Mouse (Mus musculus) hindbrain, postnatal 0 days (tissue): Measurements from ENCODE around the gene Esam. TPM values are rescaled to one million over a fixed set of nuclear protein-coding genes. Genes with fewer than 3 reads are reported as not detected.

Experiments
- ATAC-seq: fragments of 200-750 bp; cut with Nextera tagmentation; 2 replicates; pipeline ENCODE4 v1.8.0; 2017; ENCODE audit warnings: mild to moderate bottlenecking, moderate TSS enrichment, moderate library complexity
- DNase-seq: peaks from one replicate; pipeline ENCODE4 v3.0.0-alpha.2; 2015; ENCODE audit warnings: low spot score
- H3K27ac ChIP-seq: fragments of 300-500 bp; sonication (generic); 2 replicates; pipeline ENCODE4 v1.5.1; 2014; ENCODE audit warnings: mild to moderate bottlenecking
- H3K27me3 ChIP-seq: fragments of 300-500 bp; sonication (generic); 2 replicates; pipeline ENCODE4 v1.6.1; 2014; ENCODE audit warnings: low read length, mixed read lengths; ENCODE audit not compliant: insufficient read depth
- H3K36me3 ChIP-seq: fragments of 300-500 bp; sonication (generic); 2 replicates; pipeline ENCODE4 v1.6.1; 2014; ENCODE audit warnings: low read length, mixed read lengths; ENCODE audit not compliant: insufficient read depth
- H3K4me1 ChIP-seq: fragments of 300-500 bp; sonication (generic); 2 replicates; pipeline ENCODE4 v1.6.1; 2014; ENCODE audit warnings: antibody characterized with exemption, low read length, mixed read lengths; ENCODE audit not compliant: insufficient read depth
- H3K4me2 ChIP-seq: fragments of 300-500 bp; sonication (generic); 2 replicates; pipeline ENCODE4 v1.6.1; 2014; ENCODE audit warnings: low read depth, mild to moderate bottlenecking, low read length, moderate library complexity, mixed read lengths
- H3K4me3 ChIP-seq: fragments of 300-500 bp; sonication (generic); 2 replicates; pipeline ENCODE4 v1.5.1; 2014; ENCODE audit warnings: low read length
- H3K9ac ChIP-seq: fragments of 300-500 bp; sonication (generic); replicated peaks from 2 replicates; pipeline ENCODE4 v1.6.1; 2014; ENCODE audit warnings: mild to moderate bottlenecking, low read length, moderate library complexity, mixed read lengths
- H3K9me3 ChIP-seq: fragments of 300-500 bp; sonication (generic); 2 replicates; pipeline ENCODE4 v1.6.1; 2016; ENCODE audit warnings: low read length, mixed read lengths
- CTCF ChIP-seq: IDR thresholded peaks from 2 replicates; pipeline ENCODE4 v1.5.1; 2016; ENCODE audit warnings: antibody characterized with exemption, control low read depth, low read depth
- WGBS: fragments of 180-500 bp; shearing (Covaris S2); extraction: QIAGEN DNeasy Blood & Tissue Kit; methylation state at CpG from one replicate; pipeline ENCODE4 v1.1.7; 2014; 5-methylcytosine and 5-hydroxymethylcytosine counted together
- polyA plus RNA-seq: library from polyadenylated mRNA; unstranded; fragments of >200 nt; fragmentation: Nextera tagmentation; extraction: Ambion mirVana; gene quantifications from 2 replicates; pipeline ENCODE4 v1.2.1, GENCODE M21; 2015
- total RNA-seq: library from RNA; depleted of rRNA; stranded (reverse); fragments of >200 nt; gene quantifications from 2 replicates; pipeline ENCODE4 v1.2.3, GENCODE M21; 2014

Esam gene
- total and polyA plus RNA-seq, 2 experiments from 2014 or later = 34.2 to 36.1 TPM

- Histone ChIP-seq H3K4me2 (no peak overlapping the region), H3K4me1 (peaks cover 8% of the 10 kb centered on the region), H3K27me3 (0 out of 2 replicates have a peak, but pooled peaks cover 13% of the 10 kb centered on the region), H3K9ac (no peak overlapping the region), H3K9me3 (no peaks in the 10 kb centered on the region), H3K36me3 (no peaks in the 10 kb centered on the region; the same call in 1 of the 2 replicates), H3K4me3 (no peak overlapping the region), H3K27ac (no peak overlapping the region)
- ATAC-seq (no peak), DNase-seq (no peak)
- 86% methylated on average over 6 of the region's 6 CpGs for WGBS
- TF ChIP-seq CTCF = no peak
Measured at GRCm38 (mm10) chr9:37540701-37541575, 13.1 kb downstream of the Esam start.

- no peak overlapping the region for H3K4me2 ChIP-seq
- ATAC-seq (no peak), DNase-seq (no peak)
- H3K36me3 ChIP-seq = no peaks in the 10 kb centered on the region; the same call in 1 of the 2 replicates
- peaks cover 8% of the 10 kb centered on the region for H3K4me1 ChIP-seq
- no peak overlapping the region for H3K9ac ChIP-seq
- H3K27ac ChIP-seq = no peak overlapping the region
- no peak for TF ChIP-seq CTCF
- 0 out of 2 replicates have a peak, but pooled peaks cover 13% of the 10 kb centered on the region for H3K27me3 ChIP-seq
- no peak overlapping the region for H3K4me3 ChIP-seq
- no peaks in the 10 kb centered on the region for H3K9me3 ChIP-seq
- WGBS = 74% methylated on average over 7 of the region's 7 CpGs
Measured at GRCm38 (mm10) chr9:37541851-37542642, 14.2 kb downstream of the Esam start.

- H3K9me3 ChIP-seq = no peaks in the 10 kb centered on the region
- peaks cover 8% of the 10 kb centered on the region for H3K4me1 ChIP-seq
- no peak for TF ChIP-seq CTCF
- H3K36me3 ChIP-seq = no peaks in the 10 kb centered on the region
- no peak overlapping the region for H3K27ac ChIP-seq
- peaks cover 17% of the 10 kb centered on the region; the same call in 1 of the 2 replicates for H3K27me3 ChIP-seq
- no peak overlapping the region for H3K9ac ChIP-seq
- ATAC-seq (no peak), DNase-seq (no peak)
- 33% methylated on average over 12 of the region's 12 CpGs for WGBS
- peak overlapping the region; percentile 31 for H3K4me3 ChIP-seq
- H3K4me2 ChIP-seq = peak overlapping the region; percentile 62
Measured at GRCm38 (mm10) chr9:37543869-37544440, 16.1 kb downstream of the Esam start.

- TF ChIP-seq CTCF = peak; percentile 78
- peak; percentile 28; the same call in 1 of the 2 replicates for ATAC-seq
- Histone ChIP-seq H3K27me3 (peaks cover 19% of the 10 kb centered on the region), H3K4me3 (peak overlapping the region; percentile 31), H3K4me2 (peak overlapping the region; percentile 62), H3K9ac (0 out of 2 replicates have a peak overlapping the region, but pooled peaks have one; percentile 21), H3K36me3 (no peaks in the 10 kb centered on the region), H3K27ac (no peak overlapping the region), H3K4me1 (peaks cover 8% of the 10 kb centered on the region), H3K9me3 (no peaks in the 10 kb centered on the region)
- DNase-seq = peak; percentile 82
- 2% methylated on average over 29 of the region's 29 CpGs for WGBS
Measured at GRCm38 (mm10) chr9:37544447-37545165, 16.7 kb downstream of the Esam start.

GRCm38 (mm10) chr9:37545166-37545610, 17.3 kb downstream of the Esam start:
- ATAC-seq (peak; percentile 71), DNase-seq (no peak)
- Histone ChIP-seq H3K9ac (0 out of 2 replicates have a peak overlapping the region, but pooled peaks have one; percentile 21), H3K9me3 (no peaks in the 10 kb centered on the region), H3K27me3 (peaks cover 23% of the 10 kb centered on the region), H3K27ac (no peak overlapping the region), H3K4me1 (peaks cover 8% of the 10 kb centered on the region), H3K4me3 (peak overlapping the region; percentile 31), H3K4me2 (peak overlapping the region; percentile 62), H3K36me3 (no peaks in the 10 kb centered on the region)
- no peak for TF ChIP-seq CTCF
- WGBS = 13% methylated on average over 17 of the region's 17 CpGs
